ENCODE assay signal across 30 mouse cellular contexts in genomic region chr1:121377901-121378300, GRCm38 (mm10). TPM values are rescaled to one million over a fixed set of nuclear protein-coding genes. Genes with fewer than 3 reads are reported as not detected.
DNase-seq lines count a peak whose midpoint lies in the region; ATAC-seq and TF ChIP-seq lines count a peak whose summit lies in the region.
"Had no signal": no experiment of that assay in that cellular context is flagged by ENCODE, and none has a peak within 500 bp of the region (broad histone marks: within the 10 kb centered on the region; RNA-seq: fewer than 3 reads in every experiment).

No protein-coding gene starts in this region.

- no peak overlapping the region for H3K4me2 ChIP-seq in heart, embryonic 11.5 days
- H3K4me2 ChIP-seq in myocyte (ENCODE audit: low read depth) = peak overlapping the region; percentile 75
- H3K4me2 ChIP-seq in midbrain, embryonic 15.5 days = no peak overlapping the region
- H3K4me2 ChIP-seq: embryonic facial prominence, embryonic 12.5 days; embryonic facial prominence, embryonic 15.5 days; forebrain, embryonic 12.5 days; forebrain, embryonic 15.5 days; heart, embryonic 13.5 days; hindbrain, embryonic 14.5 days had no signal

- H3K36me3 ChIP-seq in heart, embryonic 11.5 days (ENCODE audit: control insufficient read depth, insufficient read depth, low read length) = no peaks in the 10 kb centered on the region
- H3K36me3 ChIP-seq in C2C12 (ENCODE audit: control insufficient read depth, insufficient read depth) (no peaks in the 10 kb centered on the region), myocyte (ENCODE audit: control insufficient read depth, insufficient read depth) (no peaks in the 10 kb centered on the region)
- no peaks in the 10 kb centered on the region for H3K36me3 ChIP-seq in midbrain, embryonic 15.5 days (replicated peaks)
- H3K36me3 ChIP-seq: embryonic facial prominence, embryonic 12.5 days; embryonic facial prominence, embryonic 15.5 days; forebrain, embryonic 12.5 days; forebrain, embryonic 15.5 days; heart, embryonic 13.5 days had no signal

- TF ChIP-seq CTCF in C2C12 (IDR thresholded peaks at IDR 0.05; ENCODE audit: control insufficient read depth, insufficient read depth, insufficient read length) (no peak), Patski (IDR thresholded peaks at IDR 0.05) (no peak)

- H3K79me3 ChIP-seq in C2C12 (ENCODE audit: low read depth) = no peaks in the 10 kb centered on the region

- H3K9ac ChIP-seq in heart, embryonic 11.5 days (ENCODE audit: low read depth, low read length) = no peak overlapping the region
- H3K9ac ChIP-seq in midbrain, embryonic 15.5 days = no peak overlapping the region
- H3K9ac ChIP-seq: embryonic facial prominence, embryonic 12.5 days; embryonic facial prominence, embryonic 15.5 days; forebrain, embryonic 12.5 days; forebrain, embryonic 15.5 days; heart, embryonic 13.5 days; hindbrain, embryonic 14.5 days had no signal

- no peak for ATAC-seq in heart, embryonic 11.5 days (replicated peaks; ENCODE audit: insufficient number of reproducible peaks, low FRiP score, low TSS enrichment)
- peak; percentile 24 for ATAC-seq in Patski
- no peak for ATAC-seq in midbrain, embryonic 15.5 days (replicated peaks)
- ATAC-seq: CD4-positive, CD25-positive, alpha-beta regulatory T cell, adult 4 months; forebrain, embryonic 15.5 days; hindbrain, postnatal 0 days; inflammation-experienced regulatory T-cells, adult 6 months; intestine, embryonic 16.5 days had no signal

- H3K27ac ChIP-seq in heart, embryonic 11.5 days (ENCODE audit: low read depth, low read length) = no peak overlapping the region
- no peak overlapping the region for H3K27ac ChIP-seq in midbrain, embryonic 15.5 days
- H3K27ac ChIP-seq: embryonic facial prominence, embryonic 12.5 days; embryonic facial prominence, embryonic 15.5 days; forebrain, embryonic 12.5 days; forebrain, embryonic 15.5 days; heart, embryonic 13.5 days; hindbrain, embryonic 14.5 days; hindbrain, postnatal 0 days had no signal

- POLR2A ChIA-PET in Patski (lab: Charles Lee) = interaction anchor here (1.2 kb wide), 1 partner anchor 10 kb away, joined by 3 read pairs; no protein-coding TSS in a partner anchor

- in situ Hi-C loops in Patski (cut with MboI; ENCODE audit: low pct_unique_long_range_greater_than_20kb) = no loop called here

- H3ac ChIP-seq in C2C12 (ENCODE audit: control insufficient read depth, insufficient read length, low read depth) = no peak overlapping the region
- H3ac ChIP-seq in myocyte (ENCODE audit: control insufficient read depth, insufficient read length) = no peak overlapping the region

- CTCF ChIA-PET in Patski (lab: Charles Lee) = interaction anchor here (4.9 kb wide), 1 partner anchor 12 kb away, joined by 21 read pairs; no protein-coding TSS in a partner anchor

- no peaks in the 10 kb centered on the region for H3K27me3 ChIP-seq in heart, embryonic 11.5 days (ENCODE audit: control insufficient read depth, insufficient read depth, low read length)
- H3K27me3 ChIP-seq in C2C12 (ENCODE audit: control insufficient read depth, insufficient read depth, insufficient read length) (no peaks in the 10 kb centered on the region), Patski (no peaks in the 10 kb centered on the region), myocyte (ENCODE audit: control insufficient read depth, insufficient read depth, insufficient read length) (no peaks in the 10 kb centered on the region)
- H3K27me3 ChIP-seq in midbrain, embryonic 15.5 days (replicated peaks) = no peaks in the 10 kb centered on the region
- H3K27me3 ChIP-seq: embryonic facial prominence, embryonic 12.5 days; embryonic facial prominence, embryonic 15.5 days; forebrain, embryonic 12.5 days; forebrain, embryonic 15.5 days; heart, embryonic 13.5 days had no signal

- 89% methylated on average over 2 of the region's 2 CpGs for WGBS in heart, embryonic 11.5 days (ENCODE audit: insufficient replicate concordance)
- WGBS in midbrain, embryonic 15.5 days = 90% methylated on average over 2 of the region's 2 CpGs

- no peaks in the 10 kb centered on the region for H3K9me3 ChIP-seq in heart, embryonic 11.5 days (replicated peaks; ENCODE audit: control insufficient read depth, low read length)
- H3K9me3 ChIP-seq in midbrain, embryonic 15.5 days = no peaks in the 10 kb centered on the region
- H3K9me3 ChIP-seq: embryonic facial prominence, embryonic 12.5 days; embryonic facial prominence, embryonic 15.5 days; forebrain, embryonic 12.5 days; forebrain, embryonic 15.5 days; heart, embryonic 13.5 days had no signal

- no peak overlapping the region for H3K4me3 ChIP-seq in heart, embryonic 11.5 days (ENCODE audit: low read depth, low read length)
- no peak overlapping the region for H3K4me3 ChIP-seq in C2C12 (ENCODE audit: insufficient read depth, poor library complexity, severe bottlenecking)
- H3K4me3 ChIP-seq in myocyte = no peak overlapping the region
- no peak overlapping the region for H3K4me3 ChIP-seq in midbrain, embryonic 15.5 days
- H3K4me3 ChIP-seq: embryonic facial prominence, embryonic 12.5 days; embryonic facial prominence, embryonic 15.5 days; erythroblast, embryonic 14.5 days; forebrain, embryonic 12.5 days; forebrain, embryonic 15.5 days; heart, embryonic 13.5 days had no signal

- peak; percentile 58 for DNase-seq in heart, adult 11 months
- DNase-seq in Patski (ENCODE audit: low read depth, low spot score) = no peak
- no peak for DNase-seq in spleen, adult 18-20 months
- DNase-seq in urinary bladder, postnatal 14 days (ENCODE audit: low spot score) = no peak
- DNase-seq: adrenal gland, postnatal 10 days; B cell, adult 2 months; cerebellum, adult 2 months; cerebellum, adult 9-11 months; cerebellum, postnatal 25 days; gastrocnemius, postnatal 10 days; gastrocnemius, postnatal 36 days; heart, adult 18-20 months; heart, postnatal 14 days; heart, postnatal 4 days; kidney, adult 18-20 months had no signal

- no peak for TF ChIP-seq POLR2A in myocyte (IDR thresholded peaks at IDR 0.05; ENCODE audit: insufficient read length, low read depth)

- H3K4me1 ChIP-seq in heart, embryonic 11.5 days (ENCODE audit: control insufficient read depth, insufficient read depth, low read length) = no peaks in the 10 kb centered on the region
- no peaks in the 10 kb centered on the region for H3K4me1 ChIP-seq in midbrain, embryonic 15.5 days
- H3K4me1 ChIP-seq: embryonic facial prominence, embryonic 12.5 days; embryonic facial prominence, embryonic 15.5 days; forebrain, embryonic 12.5 days; forebrain, embryonic 15.5 days; heart, embryonic 13.5 days had no signal

- H3K79me2 ChIP-seq in C2C12 (ENCODE audit: control insufficient read depth, insufficient read depth) (no peaks in the 10 kb centered on the region), myocyte (ENCODE audit: control insufficient read depth, insufficient read depth) (no peaks in the 10 kb centered on the region)

TF ChIP-seq in C2C12, 6 proteins besides CTCF, POLR2A, EP300 and RAD21:
- TF ChIP-seq CEBPB (IDR thresholded peaks at IDR 0.05; ENCODE audit: low read depth) (no peak), MYOG (IDR thresholded peaks at IDR 0.05; ENCODE audit: control insufficient read depth, extremely low read depth, insufficient read length) (no peak), MYOD1 (IDR thresholded peaks at IDR 0.05; ENCODE audit: control insufficient read depth, insufficient read length, low read depth) (no peak), FOSL1 (IDR thresholded peaks at IDR 0.05; ENCODE audit: insufficient read depth, low read length, poor library complexity, severe bottlenecking) (peak; percentile 30), MAX (IDR thresholded peaks at IDR 0.05) (peak; percentile 58), USF1 (IDR thresholded peaks at IDR 0.05; ENCODE audit: low read depth) (no peak)

TF ChIP-seq in myocyte, 11 proteins besides CTCF, POLR2A, EP300 and RAD21:
- TF ChIP-seq TCF12 (IDR thresholded peaks at IDR 0.05; ENCODE audit: insufficient read depth, poor library complexity, severe bottlenecking) (no peak), MYOG (IDR thresholded peaks at IDR 0.05; ENCODE audit: control insufficient read depth in 1 of 3, insufficient read depth in 1 of 3, insufficient read length in 2 of 3, low read depth in 2 of 3) (no peak), REST (IDR thresholded peaks at IDR 0.05; ENCODE audit: insufficient read depth, insufficient read length) (no peak), MYOD1 (IDR thresholded peaks at IDR 0.05; ENCODE audit: control insufficient read depth in 1 of 3, insufficient read length in 2 of 3, low read depth in 2 of 3) (no peak), E2F4 (IDR thresholded peaks at IDR 0.05; ENCODE audit: insufficient read depth) (no peak), SRF (IDR thresholded peaks at IDR 0.05; ENCODE audit: control insufficient read depth, insufficient read length, low read depth) (no peak), TCF3 (IDR thresholded peaks at IDR 0.05; ENCODE audit: insufficient read length, low read depth) (no peak), USF1 (IDR thresholded peaks at IDR 0.05; ENCODE audit: low read depth) (no peak), MAX (IDR thresholded peaks at IDR 0.05; ENCODE audit: low read depth) (no peak), CEBPB (IDR thresholded peaks at IDR 0.05; ENCODE audit: insufficient read depth, poor library complexity, severe bottlenecking) (no peak), POLR2AphosphoS2 (IDR thresholded peaks at IDR 0.05; ENCODE audit: insufficient read length, low read depth) (no peak)

RNA-seq across cellular contexts. Expression of gene Insig2, which starts 45.5 kb away (rescaled TPM):
- polyA plus RNA-seq in heart, embryonic 11.5 days (2014; fragmentation: Nextera tagmentation; extraction: Ambion mirVana) = 16.4 and 22.8 TPM in 2 replicates
- 27.9 TPM for polyA plus RNA-seq in C2C12 (2012; fragmentation: generic; extraction: Trizol)
- 94.8 TPM for polyA plus RNA-seq in Patski (2021)
- polyA plus RNA-seq in myocyte (2012; fragmentation: generic; extraction: Trizol) = 46.1 TPM
- polyA plus RNA-seq in midbrain, embryonic 15.5 days (2015; fragmentation: Nextera tagmentation; extraction: Ambion mirVana) = 48.0 and 49.8 TPM in 2 replicates

RNA-seq across cellular contexts. Expression of gene Ccdc93, which starts 52.9 kb away (rescaled TPM):
- 7.6 and 7.9 TPM in 2 replicates for polyA plus RNA-seq in heart, embryonic 11.5 days (2014; fragmentation: Nextera tagmentation; extraction: Ambion mirVana)
- polyA plus RNA-seq in C2C12 (2012; fragmentation: generic; extraction: Trizol) = 8.4 TPM
- polyA plus RNA-seq in Patski (2021) = 22.0 TPM
- 5.2 TPM for polyA plus RNA-seq in myocyte (2012; fragmentation: generic; extraction: Trizol)
- polyA plus RNA-seq in midbrain, embryonic 15.5 days (2015; fragmentation: Nextera tagmentation; extraction: Ambion mirVana) = 11.5 and 14.8 TPM in 2 replicates
